In genomic region chr2:92529670-92530322, GRCm38 (mm10) we compare ENCODE assay signal across 8 mouse cellular contexts.
DNase-seq lines count a peak whose midpoint lies in the region; ATAC-seq and TF ChIP-seq lines count a peak whose summit lies in the region.

No protein-coding gene starts in this region.

- no peaks in the 10 kb centered on the region for H3K36me3 ChIP-seq in E14TG2a.4 (ENCODE audit: insufficient read depth, low read length)
- no peaks in the 10 kb centered on the region for H3K36me3 ChIP-seq in liver, embryonic 15.5 days (replicated peaks)

- TF ChIP-seq CTCF in E14TG2a.4 (conservative IDR thresholded peaks at IDR 0.05; ENCODE audit: low read length) = no peak

- intact Hi-C loops in heart, postnatal 14 days (cut with DNase I) = no loop called here

- peak overlapping the region; percentile 60 for H3K4me2 ChIP-seq in liver, embryonic 15.5 days

- no peak overlapping the region for H3K27ac ChIP-seq in liver, embryonic 15.5 days (replicated peaks)

- peaks cover 7% of the 10 kb centered on the region; the same call in 1 of the 2 replicates for H3K27me3 ChIP-seq in E14TG2a.4 (ENCODE audit: insufficient read depth, low read length)
- no peaks in the 10 kb centered on the region; the same call in 1 of the 2 replicates for H3K27me3 ChIP-seq in liver, embryonic 15.5 days

- peaks cover 22% of the 10 kb centered on the region for H3K4me1 ChIP-seq in E14TG2a.4 (replicated peaks; ENCODE audit: low read depth, low read length)
- no peaks in the 10 kb centered on the region for H3K4me1 ChIP-seq in liver, embryonic 15.5 days (replicated peaks)

- peaks cover 17% of the 10 kb centered on the region for H3K9me3 ChIP-seq in E14TG2a.4 (ENCODE audit: low read length)
- no peaks in the 10 kb centered on the region for H3K9me3 ChIP-seq in liver, embryonic 15.5 days (replicated peaks)

- no peak for ATAC-seq in liver, embryonic 15.5 days (ENCODE audit: insufficient read depth)
- ATAC-seq in CD4-positive, CD25-positive, alpha-beta regulatory T cell, adult 4 months = no peak

- peak; percentile 86 for DNase-seq in heart, adult 11 months
- no peak for DNase-seq in heart, postnatal 14 days
- peak; percentile 42 to 75 for DNase-seq in frontal cortex, adult 2 months (ENCODE audit: extremely low spot score in 1 of 2, low spot score in 1 of 2)
- DNase-seq in thymus, postnatal 0 days (ENCODE audit: low spot score) = no peak
- no peak for DNase-seq in cerebellum, postnatal 14 days

- 40% methylated on average over 14 of the region's 14 CpGs for WGBS in liver, embryonic 15.5 days (ENCODE audit: insufficient replicate concordance)

- H3K4me3 ChIP-seq in E14TG2a.4 (replicated peaks; ENCODE audit: low read length) = peak overlapping the region; percentile 79
- H3K4me3 ChIP-seq in liver, embryonic 15.5 days (replicated peaks) = peak overlapping the region; percentile 31; the same call in 1 of the 2 replicates

- no peak overlapping the region for H3K9ac ChIP-seq in liver, embryonic 15.5 days

Comparison
In these comparisons a context has a peak if more than half of its experiments do, and no peak if none do; other contexts are left out.
1. DNase-seq: peak in heart, adult 11 months (single experiment) and frontal cortex, adult 2 months (2 of 2); none in heart, postnatal 14 days (0 of 2), thymus, postnatal 0 days (single experiment) and cerebellum, postnatal 14 days (0 of 2).